Mouse (Mus musculus) small intestine, adult 2 months (tissue): ENCODE data around the gene Pkp1. TPM values are rescaled to one million over a fixed set of nuclear protein-coding genes. Genes with fewer than 3 reads are reported as not detected.

Experiments used
- H3K27ac ChIP-seq: fragments of 200-500 bp; 2 replicates; pipeline ENCODE4 v1.5.1; 2012; ENCODE audit warnings: low read depth, low read length, control low read depth, inconsistent platforms; ENCODE audit not compliant: insufficient read depth
- H3K27me3 ChIP-seq: fragments of 200-500 bp; 2 replicates; pipeline ENCODE4 v1.6.1; 2012; ENCODE audit warnings: mild to moderate bottlenecking, moderate library complexity, low read length, inconsistent platforms; ENCODE audit not compliant: control insufficient read depth, insufficient read depth
- H3K36me3 ChIP-seq: fragments of 200-500 bp; 2 replicates; pipeline ENCODE4 v1.6.1; 2012; ENCODE audit warnings: mild to moderate bottlenecking, low read length, control low read depth, inconsistent platforms; ENCODE audit not compliant: control insufficient read depth, insufficient read depth
- H3K4me1 ChIP-seq: fragments of 200-500 bp; 2 replicates; pipeline ENCODE4 v1.6.1; 2012; ENCODE audit warnings: low read length, inconsistent platforms, mixed read lengths; ENCODE audit not compliant: control insufficient read depth, insufficient read depth, insufficient read length
- H3K4me3 ChIP-seq: fragments of 200-500 bp; 2 replicates; pipeline ENCODE4 v1.5.1; 2012; ENCODE audit warnings: low read depth, mild to moderate bottlenecking, control low read depth, inconsistent platforms, low read length, moderate library complexity
- CTCF ChIP-seq: fragments of 200-500 bp; IDR thresholded peaks from 2 replicates; pipeline ENCODE4 v1.5.1; 2012; ENCODE audit warnings: low read depth, mild to moderate bottlenecking, control low read depth, inconsistent platforms, low read length, moderate library complexity, mixed read lengths; ENCODE audit not compliant: insufficient replicate concordance, insufficient read length; ENCODE audit errors: extremely low read depth
- POLR2A ChIP-seq: fragments of 200-500 bp; IDR thresholded peaks from 2 replicates; pipeline ENCODE4 v1.6.1; 2012; ENCODE audit warnings: low read depth, mild to moderate bottlenecking, control low read depth, inconsistent platforms, low read length, moderate library complexity
- WGBS: fragments of 180-500 bp; shearing (Covaris S2); methylation state at CpG from one replicate; pipeline ENCODE4 v1.1.7; 2018; 5-methylcytosine and 5-hydroxymethylcytosine counted together
- polyA plus RNA-seq: library from polyadenylated mRNA; depleted of rRNA; stranded (reverse); fragments of >200 nt; gene quantifications from 2 replicates; pipeline ENCODE4 v1.2.3, GENCODE M21; 2012

Gene Pkp1
- polyA plus RNA-seq, 1 experiment: 12.5 TPM

GRCm38 (mm10) chr1:135891424-135892216 is 27.4 kb downstream of the Pkp1 start:
- 57% methylated on average over 11 of the region's 11 CpGs for WGBS
- no peaks in the 10 kb centered on the region; the same call in 1 of the 2 replicates for H3K36me3 ChIP-seq
- TF ChIP-seq POLR2A: no peak
- no peak for TF ChIP-seq CTCF
- H3K27ac ChIP-seq: no peak overlapping the region
- peaks cover 29% of the 10 kb centered on the region; the same call in 1 of the 2 replicates for H3K4me1 ChIP-seq
- no peaks in the 10 kb centered on the region for H3K27me3 ChIP-seq
- no peak overlapping the region for H3K4me3 ChIP-seq

DNA sequence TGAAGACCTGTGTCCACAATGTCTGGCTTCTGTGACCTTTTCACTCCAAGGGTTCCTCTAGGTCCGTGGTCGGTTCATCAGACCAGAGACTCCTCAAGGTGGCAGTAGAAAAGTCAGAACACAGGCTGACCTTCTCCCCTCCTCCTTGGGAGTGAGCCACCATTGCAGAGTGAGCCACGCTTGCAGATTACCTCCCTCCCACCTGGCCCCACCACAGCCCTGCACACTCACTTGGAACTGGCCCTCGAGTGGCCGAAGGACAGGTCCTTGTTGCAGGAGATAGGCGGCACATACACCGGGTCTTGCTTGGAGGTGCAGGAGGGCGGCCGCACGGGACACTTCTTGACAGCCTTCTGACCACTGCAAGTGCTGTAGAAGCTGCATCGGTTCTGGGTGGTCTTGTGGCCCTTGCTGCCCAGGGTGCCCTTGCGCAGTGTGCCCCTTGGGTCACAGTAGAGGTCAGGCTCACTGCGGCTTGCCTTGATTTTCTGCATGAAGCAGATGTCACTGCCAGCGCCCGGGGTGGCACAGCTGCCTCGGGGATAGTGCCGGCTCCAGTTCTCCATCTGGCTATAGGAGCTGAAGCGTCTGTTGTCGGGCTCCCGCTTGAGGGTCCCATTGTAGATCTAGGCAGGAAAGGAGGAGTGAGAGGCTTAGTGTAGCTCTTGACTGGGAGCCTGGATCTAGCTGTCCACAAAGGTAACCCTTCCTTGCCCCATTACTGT is 29.4 kb downstream of the Pkp1 start:
- Histone ChIP-seq H3K27me3 (no peaks in the 10 kb centered on the region), H3K36me3 (peaks cover 2% of the 10 kb centered on the region; the same call in 1 of the 2 replicates), H3K27ac (no peak overlapping the region), H3K4me3 (no peak overlapping the region), H3K4me1 (peaks cover 14% of the 10 kb centered on the region; the same call in 1 of the 2 replicates)
- TF ChIP-seq CTCF (no peak), POLR2A (no peak)
- WGBS: 88% methylated on average over 20 of the region's 20 CpGs

- Histone ChIP-seq H3K27me3 (no peaks in the 10 kb centered on the region), H3K36me3 (peaks cover 8% of the 10 kb centered on the region; the same call in 1 of the 2 replicates), H3K4me1 (no peaks in the 10 kb centered on the region), H3K27ac (no peak overlapping the region), H3K4me3 (no peak overlapping the region)
- WGBS: 75% methylated on average over 10 of the region's 10 CpGs
- no peak for TF ChIP-seq POLR2A
- TF ChIP-seq CTCF: peak; percentile 87; the same call in 1 of the 2 replicates
Measured at GRCm38 (mm10) chr1:135882385-135883109, 36.5 kb downstream of the Pkp1 start.

DNA sequence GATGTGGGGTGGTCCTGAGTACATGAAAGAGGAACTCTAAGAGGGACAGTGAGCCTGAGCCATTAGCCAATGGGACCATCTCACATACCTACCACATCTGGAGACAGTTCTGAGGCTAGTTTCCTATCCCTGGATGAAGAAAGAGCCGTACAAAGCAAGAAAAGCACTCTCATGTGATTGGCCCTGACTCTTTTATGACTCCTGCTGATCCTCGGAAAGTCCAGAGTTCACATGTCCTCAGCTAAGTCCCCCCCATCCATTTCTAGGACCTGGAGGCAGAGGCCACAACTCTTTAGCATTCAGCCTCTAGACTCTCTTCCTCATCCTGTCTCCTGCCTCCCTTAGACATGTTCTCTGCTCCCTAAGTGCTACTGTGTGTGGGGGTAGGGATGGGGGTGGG is 41.8 kb downstream of the Pkp1 start:
- no peaks in the 10 kb centered on the region for H3K4me1 ChIP-seq
- no peaks in the 10 kb centered on the region for H3K27me3 ChIP-seq
- H3K4me3 ChIP-seq: no peak overlapping the region
- H3K36me3 ChIP-seq: peaks cover 19% of the 10 kb centered on the region
- 31% methylated on average over 2 of the region's 2 CpGs for WGBS
- TF ChIP-seq CTCF (no peak), POLR2A (no peak)
- H3K27ac ChIP-seq: no peak overlapping the region

- Histone ChIP-seq H3K36me3 (peaks cover 13% of the 10 kb centered on the region), H3K4me1 (no peaks in the 10 kb centered on the region), H3K27ac (no peak overlapping the region), H3K27me3 (no peaks in the 10 kb centered on the region), H3K4me3 (no peak overlapping the region)
- 87% methylated on average over 4 of the region's 4 CpGs for WGBS
- TF ChIP-seq CTCF: no peak
- no peak for TF ChIP-seq POLR2A
Measured at GRCm38 (mm10) chr1:135872991-135873390, 46.0 kb downstream of the Pkp1 start.

GRCm38 (mm10) chr1:135868570-135868969 is 50.4 kb downstream of the Pkp1 start:
- no peaks in the 10 kb centered on the region for H3K4me1 ChIP-seq
- H3K4me3 ChIP-seq: no peak overlapping the region
- H3K36me3 ChIP-seq: no peaks in the 10 kb centered on the region
- WGBS: 91% methylated on average over 6 of the region's 6 CpGs
- H3K27ac ChIP-seq: no peak overlapping the region
- TF ChIP-seq CTCF (no peak), POLR2A (no peak)
- no peaks in the 10 kb centered on the region for H3K27me3 ChIP-seq
